In the genomic region with DNA sequence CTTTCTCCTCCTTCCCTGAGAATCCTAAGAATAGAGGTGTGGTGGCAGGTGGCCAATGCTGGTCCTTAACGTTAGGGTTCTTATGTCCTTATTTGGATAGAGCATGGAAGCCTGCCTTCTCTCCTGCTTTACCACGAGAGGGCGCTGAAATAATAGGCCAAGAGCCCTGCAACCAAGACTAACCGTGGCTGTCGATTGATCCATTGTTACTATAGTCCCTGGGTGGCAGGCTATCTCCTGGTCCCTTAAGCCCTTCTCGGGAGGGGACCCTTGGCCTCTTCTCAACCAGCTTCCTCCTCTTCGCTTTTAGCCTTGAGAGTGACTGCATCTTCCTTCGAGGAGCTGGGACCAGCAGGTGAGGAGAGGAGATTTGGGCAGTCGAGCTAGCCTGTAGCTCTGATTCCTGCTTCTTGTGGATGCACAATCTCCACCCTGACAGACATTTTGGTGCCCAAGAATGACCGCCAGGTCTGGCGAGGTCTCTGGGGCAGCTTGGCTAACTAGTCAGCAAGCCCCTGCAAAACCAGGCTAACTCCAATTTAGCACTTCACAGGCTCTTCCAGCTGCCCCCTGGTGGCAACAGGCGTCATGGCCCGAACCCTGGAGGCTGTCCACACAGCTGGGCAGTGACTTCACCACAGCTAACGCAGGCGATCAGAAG, we compare ENCODE assay signal across 8 mouse cellular contexts. TPM values are rescaled to one million over a fixed set of nuclear protein-coding genes. Genes with fewer than 3 reads are reported as not detected.
DNase-seq lines count a peak whose midpoint lies in the region; ATAC-seq and TF ChIP-seq lines count a peak whose summit lies in the region.

No protein-coding gene starts in this region.

- no peaks in the 10 kb centered on the region for H3K27me3 ChIP-seq in hindbrain, postnatal 0 days (ENCODE audit: insufficient read depth, low read length)

- H3K4me1 ChIP-seq in hindbrain, postnatal 0 days (ENCODE audit: insufficient read depth, low read length) = no peaks in the 10 kb centered on the region

- intact Hi-C loops in gastrocnemius, adult 2 months (cut with DNase I) = loop anchor here (1.0 to 5.0 kb wide), 5 partner anchors 35 to 215 kb away; no protein-coding TSS in a partner anchor

- peak overlapping the region; percentile 66 for H3K4me3 ChIP-seq in gastrocnemius, adult 2 months
- peak overlapping the region; percentile 7; the same call in 1 of the 2 replicates for H3K4me3 ChIP-seq in hindbrain, postnatal 0 days (ENCODE audit: low read length)

- H3K9me3 ChIP-seq in hindbrain, postnatal 0 days (ENCODE audit: low read length) = no peaks in the 10 kb centered on the region

- no peaks in the 10 kb centered on the region for H3K36me3 ChIP-seq in hindbrain, postnatal 0 days (ENCODE audit: insufficient read depth, low read length)

- H3K4me2 ChIP-seq in hindbrain, postnatal 0 days (ENCODE audit: low read depth, low read length) = peak overlapping the region; percentile 49

- peak; percentile 86 for DNase-seq in gastrocnemius, adult 2 months
- DNase-seq in hindbrain, postnatal 0 days (ENCODE audit: low spot score) = peak; percentile 91
- DNase-seq in left cerebral cortex, adult 18-20 months (ENCODE audit: low spot score in 2 of 2) = peak; percentile 73 to 78
- DNase-seq in lung, postnatal 4 days = peak; percentile 75 to 84
- DNase-seq in retina, postnatal 7 days (ENCODE audit: low read depth, low spot score) = peak; percentile 45
- DNase-seq in urinary bladder, postnatal 10 days (ENCODE audit: low spot score) = peak; percentile 38

- TF ChIP-seq CTCF in gastrocnemius, adult 2 months (IDR thresholded peaks at IDR 0.05) = peak; percentile 80
- TF ChIP-seq CTCF in hindbrain, postnatal 0 days (IDR thresholded peaks at IDR 0.05; ENCODE audit: low read depth) = peak; percentile 83

- peak; percentile 67 for ATAC-seq in activated CD4-positive, CD25-positive, alpha-beta regulatory T cell, adult 4 months
- peak; percentile 89 for ATAC-seq in common myeloid progenitor, adult 5-6 weeks (replicated peaks; ENCODE audit: low read depth, poor library complexity, severe bottlenecking)
- ATAC-seq in hindbrain, postnatal 0 days = peak; percentile 88

- 4% methylated on average over 15 of the region's 15 CpGs for WGBS in hindbrain, postnatal 0 days

- 0 out of 2 replicates have a peak overlapping the region, but pooled peaks have one; percentile 39 for H3K9ac ChIP-seq in hindbrain, postnatal 0 days (replicated peaks; ENCODE audit: low read length)

- no peak overlapping the region for H3K27ac ChIP-seq in gastrocnemius, adult 2 months
- H3K27ac ChIP-seq in hindbrain, postnatal 0 days = no peak overlapping the region

RNA-seq across cellular contexts. Expression of a gene that starts 40.6 kb away (rescaled TPM):
- 1 to 10 TPM in 1 of 2 experiments, under 1 TPM in 1; 0.79 to 1.7 TPM for polyA plus RNA-seq in activated CD4-positive, CD25-positive, alpha-beta regulatory T cell, adult 4 months (2017; shearing (Covaris generic))
- 78.1 and 88.0 TPM in 2 replicates for total RNA-seq in common myeloid progenitor, adult 5-6 weeks (2017)
- 1 to 10 TPM; 4.9 to 6.9 TPM for total RNA-seq in gastrocnemius, adult 2 months (2021)
- 45.5 and 57.8 TPM in 2 replicates for total RNA-seq in hindbrain, postnatal 0 days (2014; rRNA removed)
- 33.6 and 39.3 TPM in 2 replicates for polyA plus RNA-seq in hindbrain, postnatal 0 days (2015; fragmentation: Nextera tagmentation; extraction: Ambion mirVana)
- 10 to 100 TPM; 22.3 to 22.7 TPM for total RNA-seq in left cerebral cortex, adult 18-20 months (2021)

RNA-seq across cellular contexts. Expression of a gene that starts 58.0 kb away (rescaled TPM):
- polyA plus RNA-seq in activated CD4-positive, CD25-positive, alpha-beta regulatory T cell, adult 4 months (2017; shearing (Covaris generic)) = 100 to 1,000 TPM; 141 to 153 TPM
- 42.9 and 52.2 TPM in 2 replicates for total RNA-seq in common myeloid progenitor, adult 5-6 weeks (2017)
- 1 to 10 TPM in 1 of 2 experiments, under 1 TPM in 1; 0.43 to 1.1 TPM for total RNA-seq in gastrocnemius, adult 2 months (2021)
- 0.83 and 0.89 TPM in 2 replicates for total RNA-seq in hindbrain, postnatal 0 days (2014; rRNA removed)
- polyA plus RNA-seq in hindbrain, postnatal 0 days (2015; fragmentation: Nextera tagmentation; extraction: Ambion mirVana) = 0.38 and 0.83 TPM in 2 replicates
- total RNA-seq in left cerebral cortex, adult 18-20 months (2021) = 1 to 10 TPM; 1.4 to 1.5 TPM

Comparison
In these comparisons a context has a peak if more than half of its experiments do, and no peak if none do; other contexts are left out.
1. DNase-seq: peak in every context shown above with its lines; median percentile 91 in hindbrain, postnatal 0 days; 86 in gastrocnemius, adult 2 months; 80 in lung, postnatal 4 days; 76 in left cerebral cortex, adult 18-20 months; 45 in retina, postnatal 7 days; 38 in urinary bladder, postnatal 10 days.
2. RNA of a gene that starts 58.0 kb away (total RNA-seq): 42.9 to 52.2 TPM in common myeloid progenitor, adult 5-6 weeks; 1.4 to 1.5 TPM in left cerebral cortex, adult 18-20 months, 0.43 to 1.1 TPM in gastrocnemius, adult 2 months and 0.83 to 0.89 TPM in hindbrain, postnatal 0 days; every median in the first group is over 10 times any median in the second.
3. Peak in every context shown above with its lines, with median percentiles within 50 percentile points of each other: ATAC-seq.